Mouse (Mus musculus) forebrain, embryonic 16.5 days (tissue): ENCODE data around the gene Cog4. TPM values are rescaled to one million over a fixed set of nuclear protein-coding genes. Genes with fewer than 3 reads are reported as not detected.
"Not testable (repeated sequence)": the region's sequence is repeated elsewhere in the genome, so short reads cannot be mapped to it uniquely, and the experiment has no call there.

Experiments used
- ATAC-seq: fragments of 200-750 bp; cut with Nextera tagmentation; 2 replicates; pipeline ENCODE4 v1.8.0; 2017; ENCODE audit warnings: mild to moderate bottlenecking, moderate library complexity
- H3K27ac ChIP-seq: fragments of 300-500 bp; sonication (generic); 2 replicates; pipeline ENCODE4 v1.5.1; 2014; ENCODE audit warnings: low read length, control low read depth
- H3K27me3 ChIP-seq: fragments of 300-500 bp; sonication (generic); replicated peaks from 2 replicates; pipeline ENCODE4 v1.6.1; 2014; ENCODE audit warnings: low read length; ENCODE audit not compliant: control insufficient read depth, insufficient read depth
- H3K36me3 ChIP-seq: fragments of 300-500 bp; sonication (generic); 2 replicates; pipeline ENCODE4 v1.6.1; 2014; ENCODE audit not compliant: control insufficient read depth, insufficient read depth
- H3K4me1 ChIP-seq: fragments of 300-500 bp; sonication (generic); replicated peaks from 2 replicates; pipeline ENCODE4 v1.6.1; 2014; ENCODE audit warnings: low read length; ENCODE audit not compliant: control insufficient read depth, insufficient read depth
- H3K4me2 ChIP-seq: fragments of 300-500 bp; sonication (generic); 2 replicates; pipeline ENCODE4 v1.6.1; 2014; ENCODE audit warnings: mild to moderate bottlenecking, low read length, control low read depth
- H3K4me3 ChIP-seq: fragments of 300-500 bp; sonication (generic); replicated peaks from 2 replicates; pipeline ENCODE4 v1.5.1; 2014; ENCODE audit warnings: mild to moderate bottlenecking, low read length, control low read depth
- H3K9ac ChIP-seq: fragments of 300-500 bp; sonication (generic); replicated peaks from 2 replicates; pipeline ENCODE4 v1.6.1; 2014; ENCODE audit warnings: low read depth, low read length, control low read depth
- H3K9me3 ChIP-seq: fragments of 300-500 bp; sonication (generic); 2 replicates; pipeline ENCODE4 v1.6.1; 2016; ENCODE audit warnings: low read length; ENCODE audit not compliant: control insufficient read depth
- WGBS: fragments of 180-500 bp; shearing (Covaris S2); extraction: QIAGEN DNeasy Blood & Tissue Kit; methylation state at CpG from one replicate; pipeline ENCODE4 v1.1.7; 2014; 5-methylcytosine and 5-hydroxymethylcytosine counted together
- polyA plus RNA-seq: library from polyadenylated mRNA; unstranded; fragments of >200 nt; fragmentation: Nextera tagmentation; extraction: Ambion mirVana; gene quantifications from 2 replicates; pipeline ENCODE4 v1.2.1, GENCODE M21; 2015

The Cog4 gene
- polyA plus RNA-seq, 1 experiment from 2014 or later: 69.3 TPM

- no peak overlapping the region for H3K9ac ChIP-seq
- WGBS: 85% methylated on average over 8 of the region's 8 CpGs
- H3K4me2 ChIP-seq: no peak overlapping the region
- H3K4me3 ChIP-seq: no peak overlapping the region
- H3K27me3 ChIP-seq: no peaks in the 10 kb centered on the region
- no peaks in the 10 kb centered on the region for H3K9me3 ChIP-seq
- H3K27ac ChIP-seq: no peak overlapping the region
- peaks cover 25% of the 10 kb centered on the region for H3K4me1 ChIP-seq
- H3K36me3 ChIP-seq: no peaks in the 10 kb centered on the region
- ATAC-seq: no peak
These were observed 79.3 kb downstream of the Cog4 start for GRCm38 (mm10) chr8:110925691-110926140.

GRCm38 (mm10) chr8:110926690-110927089 lies 80.3 kb downstream of the Cog4 start:
- Histone ChIP-seq H3K9ac (no peak overlapping the region), H3K4me1 (peaks cover 16% of the 10 kb centered on the region), H3K4me3 (no peak overlapping the region), H3K27me3 (no peaks in the 10 kb centered on the region), H3K27ac (no peak overlapping the region), H3K9me3 (no peaks in the 10 kb centered on the region), H3K4me2 (no peak overlapping the region), H3K36me3 (no peaks in the 10 kb centered on the region)
- WGBS: 54% methylated on average over 4 of the region's 5 CpGs
- no peak for ATAC-seq

GRCm38 (mm10) chr8:110928435-110928834 lies 82.0 kb downstream of the Cog4 start:
- Histone ChIP-seq H3K9me3 (no peaks in the 10 kb centered on the region), H3K27ac (no peak overlapping the region), H3K4me1 (peaks cover 11% of the 10 kb centered on the region), H3K4me2 (no peak overlapping the region), H3K36me3 (no peaks in the 10 kb centered on the region), H3K27me3 (no peaks in the 10 kb centered on the region), H3K9ac (no peak overlapping the region), H3K4me3 (no peak overlapping the region)
- 89% methylated on average over 7 of the region's 7 CpGs for WGBS
- ATAC-seq: no peak

- ATAC-seq: no peak
- peaks cover 11% of the 10 kb centered on the region for H3K4me1 ChIP-seq
- no peak overlapping the region for H3K4me2 ChIP-seq
- no peaks in the 10 kb centered on the region for H3K9me3 ChIP-seq
- H3K9ac ChIP-seq: no peak overlapping the region
- H3K27ac ChIP-seq: no peak overlapping the region
- no peak overlapping the region for H3K4me3 ChIP-seq
- H3K27me3 ChIP-seq: no peaks in the 10 kb centered on the region
- WGBS: 71% methylated on average over 5 of the region's 5 CpGs
- H3K36me3 ChIP-seq: no peaks in the 10 kb centered on the region
These were observed 82.7 kb downstream of the Cog4 start for GRCm38 (mm10) chr8:110929066-110929465.

- H3K9ac ChIP-seq, H3K27ac ChIP-seq, H3K4me2 ChIP-seq, H3K36me3 ChIP-seq, ATAC-seq, H3K4me3 ChIP-seq, H3K9me3 ChIP-seq, H3K27me3 ChIP-seq: not testable (repeated sequence)
- peaks cover 11% of the 10 kb centered on the region for H3K4me1 ChIP-seq
- WGBS: 97% methylated on average over 6 of the region's 8 CpGs
These were observed 83.3 kb downstream of the Cog4 start for GRCm38 (mm10) chr8:110929672-110930071.

- H3K4me2 ChIP-seq: no peak overlapping the region
- no peaks in the 10 kb centered on the region for H3K36me3 ChIP-seq
- H3K27ac ChIP-seq: no peak overlapping the region
- ATAC-seq: no peak
- WGBS: 72% methylated on average over 12 of the region's 12 CpGs
- peaks cover 7% of the 10 kb centered on the region for H3K4me1 ChIP-seq
- no peaks in the 10 kb centered on the region for H3K27me3 ChIP-seq
- H3K9ac ChIP-seq: no peak overlapping the region
- H3K4me3 ChIP-seq: no peak overlapping the region
- H3K9me3 ChIP-seq: no peaks in the 10 kb centered on the region
These were observed 85.0 kb downstream of the Cog4 start for GRCm38 (mm10) chr8:110931176-110931939.

Other genes with a start within 250 kb of the Cog4 start
- gene Vac14, start 228.0 kb upstream of the Cog4 start, polyA plus RNA-seq: 28.0 and 28.1 TPM in 2 replicates
- 24.6 and 24.8 TPM in 2 replicates for gene Mtss1l, start 125.1 kb upstream of the Cog4 start, polyA plus RNA-seq
- 5.4 and 5.7 TPM in 2 replicates for gene Il34, start 40.7 kb upstream of the Cog4 start, polyA plus RNA-seq
- gene Sf3b3, start 187 bp downstream of the Cog4 start, polyA plus RNA-seq: 124 and 136 TPM in 2 replicates
- 8.2 and 8.4 TPM in 2 replicates for gene Fuk, start 55.9 kb downstream of the Cog4 start, polyA plus RNA-seq
- 24.7 and 25.2 TPM in 2 replicates for gene St3gal2, start 73.3 kb downstream of the Cog4 start, polyA plus RNA-seq
- 11.7 and 11.9 TPM in 2 replicates for gene Ddx19a, start 151.2 kb downstream of the Cog4 start, polyA plus RNA-seq
- gene Ddx19b, start 185.2 kb downstream of the Cog4 start, polyA plus RNA-seq: 8.7 and 10.2 TPM in 2 replicates
- gene Aars, start 186.5 kb downstream of the Cog4 start, polyA plus RNA-seq: 72.1 and 80.1 TPM in 2 replicates
- gene Exosc6, start 209.7 kb downstream of the Cog4 start, polyA plus RNA-seq: not detected in 2 replicates
- gene Clec18a, start 245.8 kb downstream of the Cog4 start, polyA plus RNA-seq: 0.28 and 0.67 TPM in 2 replicates
- 13.4 and 14.0 TPM in 2 replicates for gene Pdpr, start 248.0 kb downstream of the Cog4 start, polyA plus RNA-seq